Mouse (Mus musculus) limb, embryonic 11.5 days (tissue): ENCODE results near the gene Adgrf4. TPM values are rescaled to one million over a fixed set of nuclear protein-coding genes. Genes with fewer than 3 reads are reported as not detected.

Experiments used
- ATAC-seq: fragments of 200-750 bp; cut with Nextera tagmentation; 2 replicates; pipeline ENCODE4 v1.8.0; 2017; ENCODE audit warnings: low read depth; ENCODE audit not compliant: insufficient number of reproducible peaks, low FRiP score, low TSS enrichment
- DNase-seq: peaks from one replicate; pipeline ENCODE4 v3.0.0-alpha.2; 2015; ENCODE audit warnings: low spot score
- H3K27ac ChIP-seq: fragments of 300-500 bp; sonication (generic); replicated peaks from 2 replicates; pipeline ENCODE4 v1.5.1; 2014; ENCODE audit warnings: low read depth, mild to moderate bottlenecking, low read length
- H3K27me3 ChIP-seq: fragments of 300-500 bp; sonication (generic); 2 replicates; pipeline ENCODE4 v1.6.1; 2014; ENCODE audit warnings: mild to moderate bottlenecking, low read length, mixed read lengths; ENCODE audit not compliant: control insufficient read depth, insufficient read depth
- H3K36me3 ChIP-seq: fragments of 300-500 bp; sonication (generic); 2 replicates; pipeline ENCODE4 v1.6.1; 2014; ENCODE audit warnings: mild to moderate bottlenecking, low read length, moderate library complexity, mixed read lengths; ENCODE audit not compliant: control insufficient read depth, insufficient read depth
- H3K4me1 ChIP-seq: fragments of 300-500 bp; sonication (generic); 2 replicates; pipeline ENCODE4 v1.6.1; 2014; ENCODE audit warnings: low read length, mixed read lengths; ENCODE audit not compliant: control insufficient read depth, insufficient read depth
- H3K4me2 ChIP-seq: fragments of 300-500 bp; sonication (generic); 2 replicates; pipeline ENCODE4 v1.6.1; 2014; ENCODE audit warnings: low read depth, mild to moderate bottlenecking, moderate library complexity; ENCODE audit not compliant: severe bottlenecking
- H3K4me3 ChIP-seq: fragments of 300-500 bp; sonication (generic); 2 replicates; pipeline ENCODE4 v1.5.1; 2014; ENCODE audit warnings: low read depth, low read length
- H3K9ac ChIP-seq: fragments of 300-500 bp; sonication (generic); 2 replicates; pipeline ENCODE4 v1.6.1; 2014; ENCODE audit warnings: mild to moderate bottlenecking, low read length
- H3K9me3 ChIP-seq: fragments of 300-500 bp; sonication (generic); 2 replicates; pipeline ENCODE4 v1.6.1; 2016; ENCODE audit warnings: low read length; ENCODE audit not compliant: control insufficient read depth
- WGBS: fragments of 180-500 bp; shearing (Covaris S2); extraction: QIAGEN DNeasy Blood & Tissue Kit; methylation state at CpG from one replicate; pipeline ENCODE4 v1.1.7; 2014; 5-methylcytosine and 5-hydroxymethylcytosine counted together
- polyA plus RNA-seq: library from polyadenylated mRNA; unstranded; fragments of >200 nt; fragmentation: Nextera tagmentation; extraction: Ambion mirVana; gene quantifications from 2 replicates; pipeline ENCODE4 v1.2.1, GENCODE M21; 2014

The Adgrf4 gene
- 0.16 TPM in 1 of 2 replicates, not detected in the other for polyA plus RNA-seq

DNA sequence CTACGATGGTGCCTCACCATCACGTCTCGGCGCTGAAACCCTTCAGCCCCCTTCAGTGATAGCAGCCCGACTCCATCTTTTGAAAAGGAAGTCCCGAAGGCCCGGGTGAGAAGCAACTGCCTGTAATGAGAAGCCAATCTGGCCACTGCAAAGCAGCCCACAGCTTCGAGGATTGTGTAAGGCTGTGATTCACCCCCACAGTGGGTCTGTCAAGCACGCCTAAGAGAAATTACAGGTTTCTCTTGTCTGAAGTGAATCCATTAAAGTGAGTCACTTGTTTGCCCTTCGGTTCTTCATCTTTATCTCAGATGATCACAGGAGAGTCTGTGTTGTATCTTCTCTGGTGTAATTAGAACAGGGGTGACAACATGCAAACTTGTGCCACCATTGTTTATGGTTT lies at the start of gene Adgrf4:
Gene Adgrf4 (minus strand): TSS at position 149 of the 400 bp plus-strand sequence.
- no peak within 1 kb of the TSS for H3K9ac ChIP-seq
- no peak for ATAC-seq
- no peaks in the 10 kb centered on the region for H3K4me1 ChIP-seq
- no peak within 1 kb of the TSS for H3K4me2 ChIP-seq
- 89% methylated on average over 10 of the region's 10 CpGs for WGBS
- H3K27me3 ChIP-seq, result no peaks in the 10 kb centered on the region
- no peak for DNase-seq
- H3K27ac ChIP-seq, result no peak within 1 kb of the TSS
- H3K36me3 ChIP-seq, result no peaks in the 10 kb centered on the region
- H3K9me3 ChIP-seq, result no peaks in the 10 kb centered on the region
- no peak within 1 kb of the TSS for H3K4me3 ChIP-seq

DNA sequence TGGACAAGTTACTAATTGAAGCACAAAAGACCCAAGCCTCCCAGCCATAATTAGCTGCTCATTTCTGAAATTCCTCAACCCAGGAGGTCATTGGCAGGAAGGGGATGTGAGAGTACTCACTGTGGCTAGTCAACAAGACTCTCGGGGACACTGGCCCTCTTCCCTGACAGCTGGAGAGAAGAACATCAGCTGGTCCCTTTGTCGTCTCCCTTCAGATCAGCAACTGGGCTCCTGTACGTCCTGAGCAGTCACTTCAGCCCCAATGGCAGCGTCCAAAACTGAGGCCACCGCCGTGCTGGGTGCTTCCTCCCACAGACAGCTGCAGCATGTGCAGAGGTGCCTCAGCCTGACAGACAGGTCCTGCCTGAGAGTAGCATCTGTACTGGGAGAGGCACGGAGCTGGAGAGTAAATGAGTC lies 49.7 kb upstream of the Adgrf4 start, which contains the start of gene Adgrf2:
Gene Adgrf2 (minus strand): TSS at position 379 of the 417 bp plus-strand sequence.
- no peak for ATAC-seq
- H3K4me1 ChIP-seq, result no peaks in the 10 kb centered on the region
- no peak within 1 kb of the TSS for H3K4me3 ChIP-seq
- H3K9me3 ChIP-seq, result no peaks in the 10 kb centered on the region
- H3K4me2 ChIP-seq, result no peak within 1 kb of the TSS
- no peaks in the 10 kb centered on the region for H3K36me3 ChIP-seq
- H3K9ac ChIP-seq, result no peak within 1 kb of the TSS
- 54% methylated on average over 7 of the region's 7 CpGs for WGBS
- H3K27me3 ChIP-seq, result no peaks in the 10 kb centered on the region
- H3K27ac ChIP-seq, result no peak within 1 kb of the TSS
- DNase-seq, result no peak

DNA sequence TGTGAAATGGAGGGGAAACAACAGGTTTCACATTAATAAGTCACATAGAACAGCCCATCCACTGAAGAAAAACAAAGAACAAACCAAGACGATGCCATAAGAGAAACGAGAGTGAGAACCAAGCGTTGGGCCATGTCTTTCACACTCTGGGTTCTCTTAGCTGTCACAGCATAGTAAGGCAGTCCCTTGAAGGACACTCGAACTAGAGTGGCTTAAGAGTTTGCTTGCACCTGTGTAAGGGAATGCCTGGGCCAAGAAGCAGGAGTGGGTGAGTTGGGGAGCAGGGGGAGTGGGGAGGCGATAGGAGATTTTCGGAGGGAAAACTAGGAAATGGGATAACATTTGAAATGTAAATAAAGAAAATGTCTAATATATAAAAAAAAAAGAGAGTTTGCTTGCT lies 46.7 kb upstream of the Adgrf4 start:
- no peak overlapping the region for H3K27ac ChIP-seq
- H3K4me2 ChIP-seq, result no peak overlapping the region
- H3K9ac ChIP-seq, result no peak overlapping the region
- H3K4me3 ChIP-seq, result no peak overlapping the region
- 84% methylated on average over 6 of the region's 6 CpGs for WGBS
- H3K27me3 ChIP-seq, result no peaks in the 10 kb centered on the region
- DNase-seq (no peak), ATAC-seq (no peak)
- no peaks in the 10 kb centered on the region for H3K36me3 ChIP-seq
- no peaks in the 10 kb centered on the region for H3K4me1 ChIP-seq
- no peaks in the 10 kb centered on the region for H3K9me3 ChIP-seq

DNA sequence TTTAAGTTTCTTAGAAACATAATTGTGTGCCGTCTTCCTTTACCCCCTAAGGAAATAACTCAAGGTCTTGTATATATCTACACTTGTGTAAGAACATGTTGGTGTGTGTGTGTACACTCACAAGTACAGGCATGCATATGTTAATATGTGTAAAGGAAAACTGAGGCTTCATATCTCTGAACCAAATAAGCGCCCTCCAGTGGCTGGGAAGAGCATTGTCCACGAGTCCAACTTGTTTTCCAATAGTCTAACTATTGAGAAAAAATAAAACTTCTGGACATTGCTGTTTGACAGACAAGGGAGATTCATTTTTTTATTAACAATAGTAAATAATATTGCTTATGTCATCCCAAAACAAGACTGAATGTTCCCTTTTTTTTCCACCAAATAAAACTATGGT lies 25.1 kb upstream of the Adgrf4 start:
- no peaks in the 10 kb centered on the region for H3K4me1 ChIP-seq
- no peak overlapping the region for H3K27ac ChIP-seq
- H3K36me3 ChIP-seq, result no peaks in the 10 kb centered on the region
- no peaks in the 10 kb centered on the region for H3K27me3 ChIP-seq
- no peak for DNase-seq
- no peak for ATAC-seq
- no peak overlapping the region for H3K4me2 ChIP-seq
- H3K4me3 ChIP-seq, result no peak overlapping the region
- no peaks in the 10 kb centered on the region for H3K9me3 ChIP-seq
- 60% methylated on average over 3 of the region's 3 CpGs for WGBS
- no peak overlapping the region for H3K9ac ChIP-seq

DNA sequence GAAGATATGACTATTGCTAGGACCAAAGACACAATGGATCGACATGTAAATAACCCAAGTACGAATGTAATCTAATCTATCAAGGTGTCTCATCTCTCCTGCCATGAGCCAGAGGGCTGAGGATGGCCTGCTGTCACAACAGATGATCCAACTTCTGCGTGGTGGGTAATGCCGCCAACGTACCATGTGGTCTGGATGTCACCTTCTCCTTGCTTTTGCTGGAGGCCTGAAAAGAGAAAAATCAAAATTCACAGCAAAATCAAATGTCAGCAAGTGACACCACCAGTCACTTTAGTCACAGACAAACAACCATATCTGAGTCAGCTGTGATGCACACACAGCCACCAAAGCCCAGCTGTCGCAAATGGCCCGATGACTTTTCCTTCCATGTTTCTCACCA lies 22.9 kb upstream of the Adgrf4 start:
- Histone ChIP-seq H3K4me3 (no peak overlapping the region), H3K27me3 (no peaks in the 10 kb centered on the region), H3K4me2 (no peak overlapping the region), H3K36me3 (no peaks in the 10 kb centered on the region), H3K4me1 (no peaks in the 10 kb centered on the region), H3K27ac (no peak overlapping the region), H3K9ac (no peak overlapping the region), H3K9me3 (no peaks in the 10 kb centered on the region)
- WGBS, result 93% methylated on average over 7 of the region's 7 CpGs
- no peak for ATAC-seq
- peak; percentile 10 for DNase-seq

DNA sequence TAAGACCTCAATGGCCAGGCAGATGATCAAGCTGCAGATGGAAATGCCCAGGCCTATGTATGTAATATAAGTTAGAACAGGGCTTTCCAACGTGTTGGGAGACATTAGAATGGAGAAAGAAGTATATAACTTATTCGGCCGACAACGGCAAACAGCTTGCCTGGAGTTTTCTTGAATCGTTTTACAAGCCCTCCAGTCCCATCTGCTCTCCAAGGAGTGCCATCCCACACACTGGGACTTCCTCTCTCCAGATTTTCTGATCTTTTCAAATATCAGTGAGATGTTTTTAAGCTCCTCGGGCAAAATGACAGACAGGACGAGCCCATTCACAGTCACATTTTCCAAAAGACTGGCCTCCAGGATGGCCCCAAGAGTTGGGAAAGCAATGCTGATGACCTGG lies 18.6 kb upstream of the Adgrf4 start:
- no peaks in the 10 kb centered on the region for H3K27me3 ChIP-seq
- H3K9me3 ChIP-seq, result no peaks in the 10 kb centered on the region
- no peaks in the 10 kb centered on the region for H3K36me3 ChIP-seq
- H3K9ac ChIP-seq, result no peak overlapping the region
- H3K27ac ChIP-seq, result no peak overlapping the region
- ATAC-seq (no peak), DNase-seq (no peak)
- H3K4me2 ChIP-seq, result no peak overlapping the region
- WGBS, result 86% methylated on average over 7 of the region's 7 CpGs
- H3K4me3 ChIP-seq, result no peak overlapping the region
- no peaks in the 10 kb centered on the region for H3K4me1 ChIP-seq

DNA sequence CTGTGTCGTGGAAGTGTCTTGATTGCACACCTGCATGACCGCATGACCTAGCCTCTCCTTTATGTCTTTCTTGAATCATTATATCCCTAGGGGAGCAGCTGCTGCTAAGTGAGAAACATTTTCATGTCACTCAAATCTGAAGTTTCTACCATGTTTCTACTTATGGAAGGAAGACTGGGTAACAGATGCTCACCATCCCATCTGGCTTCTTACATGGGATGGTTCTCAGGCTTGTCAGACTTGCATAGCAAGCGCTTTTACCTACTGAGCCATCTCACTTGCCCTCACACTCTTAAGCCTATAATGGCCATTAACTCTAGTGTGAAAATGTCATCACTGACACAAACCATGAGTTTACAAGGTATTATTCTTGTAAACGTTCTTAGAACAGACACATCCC lies 13.5 kb upstream of the Adgrf4 start:
- H3K27ac ChIP-seq, result no peak overlapping the region
- no peaks in the 10 kb centered on the region for H3K4me1 ChIP-seq
- H3K4me3 ChIP-seq, result no peak overlapping the region
- no peaks in the 10 kb centered on the region for H3K27me3 ChIP-seq
- DNase-seq (peak; percentile 3), ATAC-seq (no peak)
- WGBS, result 74% methylated on average over 4 of the region's 4 CpGs
- no peak overlapping the region for H3K9ac ChIP-seq
- H3K9me3 ChIP-seq, result no peaks in the 10 kb centered on the region
- no peaks in the 10 kb centered on the region for H3K36me3 ChIP-seq
- H3K4me2 ChIP-seq, result no peak overlapping the region

DNA sequence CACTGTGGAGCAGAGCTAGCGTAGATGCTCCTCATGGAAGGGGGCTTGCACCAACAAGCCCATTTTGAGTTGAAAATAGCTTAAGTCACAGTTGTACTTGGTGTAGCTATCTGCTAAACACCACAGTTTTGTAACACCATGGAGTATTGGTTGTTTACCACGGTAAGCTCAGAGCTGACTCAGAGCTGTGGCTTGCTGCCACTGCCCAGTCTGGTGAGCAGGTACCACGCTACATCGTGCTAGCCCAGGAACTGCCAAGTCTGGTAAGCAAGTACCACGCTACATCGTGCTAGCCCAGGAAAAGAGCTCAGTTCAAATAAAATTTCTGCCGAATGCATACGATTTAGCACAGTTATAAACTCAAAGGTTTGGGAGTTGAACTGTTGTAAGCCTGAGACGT lies 10.1 kb upstream of the Adgrf4 start:
- Histone ChIP-seq H3K9me3 (no peaks in the 10 kb centered on the region), H3K4me1 (no peaks in the 10 kb centered on the region), H3K4me2 (no peak overlapping the region), H3K36me3 (no peaks in the 10 kb centered on the region), H3K4me3 (no peak overlapping the region), H3K27me3 (no peaks in the 10 kb centered on the region), H3K9ac (no peak overlapping the region), H3K27ac (no peak overlapping the region)
- DNase-seq (no peak), ATAC-seq (no peak)
- WGBS, result 88% methylated on average over 9 of the region's 9 CpGs

DNA sequence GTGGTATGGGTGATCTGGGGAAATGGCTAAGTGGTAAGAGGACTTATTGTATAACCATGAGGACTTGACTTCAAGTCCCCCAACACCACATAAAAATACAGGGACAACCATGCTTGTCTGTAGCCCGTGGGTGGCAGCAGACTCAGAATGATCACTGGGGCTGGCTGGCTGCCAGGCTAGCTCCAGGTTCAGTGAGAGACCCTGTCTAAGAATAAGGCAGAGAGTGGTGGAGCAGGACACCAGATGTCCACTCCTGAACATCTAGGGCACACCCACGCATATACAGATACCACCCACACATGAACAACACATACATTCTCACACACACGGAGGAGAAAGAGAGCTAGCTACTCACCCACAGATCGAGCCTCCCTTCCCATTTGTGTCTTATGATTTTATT lies 2.6 kb upstream of the Adgrf4 start:
- ATAC-seq (no peak), DNase-seq (no peak)
- no peaks in the 10 kb centered on the region for H3K9me3 ChIP-seq
- H3K4me1 ChIP-seq, result no peaks in the 10 kb centered on the region
- H3K4me2 ChIP-seq, result no peak overlapping the region
- no peak overlapping the region for H3K9ac ChIP-seq
- WGBS, result 89% methylated on average over 4 of the region's 4 CpGs
- H3K27ac ChIP-seq, result no peak overlapping the region
- H3K27me3 ChIP-seq, result no peaks in the 10 kb centered on the region
- no peak overlapping the region for H3K4me3 ChIP-seq
- no peaks in the 10 kb centered on the region for H3K36me3 ChIP-seq
